Mouse (Mus musculus) mouse trophoblast stem cell (cell line): ENCODE data around the gene Muc4.

Source experiments
- in situ Hi-C, 2 experiments: fragments of 300-500 bp; cut with MseI, MboI; formaldehyde crosslinking; loops; 2 replicates in 1 of 2; 3 replicates in 1 of 2; pipeline ENCODE4 v1.15.1; 2025

Gene Muc4

DNA sequence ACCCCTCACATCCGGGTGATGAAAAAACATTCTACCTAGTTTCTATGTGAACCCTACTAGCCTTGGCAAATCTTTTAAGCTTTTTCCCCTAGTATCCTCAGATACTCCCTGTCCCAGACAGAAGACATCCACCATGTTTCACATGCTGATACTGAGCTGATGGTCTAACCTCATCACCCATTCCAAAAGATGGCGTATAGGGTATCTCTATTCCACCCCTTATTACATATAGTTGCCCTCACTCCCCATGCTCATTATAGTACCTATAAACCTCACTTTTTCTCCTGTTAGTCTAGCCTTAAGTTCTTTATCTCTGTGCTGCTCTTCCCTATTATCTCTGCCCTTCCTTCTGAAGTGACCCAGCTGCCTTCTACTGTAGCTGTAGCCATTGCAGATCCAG is at the start of gene Muc4:
Gene Muc4 (plus strand): TSS at position 301 of the 400 bp plus-strand sequence.
- in situ Hi-C loops = no loop called here

DNA sequence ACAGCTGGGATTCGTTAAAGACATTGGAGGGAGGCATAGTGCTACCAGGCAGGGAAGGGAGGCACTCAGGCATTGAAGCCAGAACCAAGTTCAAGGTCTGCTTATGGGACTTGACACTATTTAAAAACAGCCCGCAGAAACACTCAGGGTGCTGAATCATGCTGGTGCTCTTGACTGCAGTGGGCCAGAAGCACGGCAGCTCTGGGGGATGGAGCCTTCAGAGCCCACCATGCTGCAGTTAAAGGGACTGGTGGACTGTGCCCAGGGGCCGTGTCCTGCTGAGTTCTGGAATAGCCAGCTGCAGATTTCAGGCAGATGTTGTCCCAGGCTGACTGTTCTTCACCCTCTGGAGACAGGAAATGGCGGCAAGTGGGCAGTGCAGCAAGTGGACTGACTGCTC is 49.7 kb upstream of the Muc4 start:
- in situ Hi-C loops = loop anchor here in 1 of 2 experiments (5.0 kb wide), 1 partner anchor 39 kb away; no protein-coding TSS in a partner anchor

DNA sequence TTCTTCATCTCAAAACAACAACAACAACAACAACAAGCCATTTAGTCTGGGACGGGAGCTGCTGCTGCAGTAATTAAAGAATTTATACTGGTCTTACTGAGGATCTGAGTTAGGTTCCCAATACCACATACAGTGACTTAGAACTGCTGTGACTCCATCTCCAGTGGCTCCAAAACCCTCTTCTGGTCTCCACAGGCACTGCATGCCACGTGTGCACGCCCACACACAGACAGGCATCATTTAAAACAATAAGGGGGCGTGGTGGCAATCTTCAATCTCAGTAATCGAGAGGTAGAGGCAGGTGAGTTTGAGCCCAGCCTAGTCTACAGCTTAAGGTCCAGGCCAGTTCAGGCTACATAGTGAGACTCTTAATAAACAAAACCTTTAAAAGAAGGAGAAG is 48.5 kb upstream of the Muc4 start:
- in situ Hi-C loops = loop anchor here in 1 of 2 experiments (5.0 kb wide), 1 partner anchor 40 kb away; no protein-coding TSS in a partner anchor

DNA sequence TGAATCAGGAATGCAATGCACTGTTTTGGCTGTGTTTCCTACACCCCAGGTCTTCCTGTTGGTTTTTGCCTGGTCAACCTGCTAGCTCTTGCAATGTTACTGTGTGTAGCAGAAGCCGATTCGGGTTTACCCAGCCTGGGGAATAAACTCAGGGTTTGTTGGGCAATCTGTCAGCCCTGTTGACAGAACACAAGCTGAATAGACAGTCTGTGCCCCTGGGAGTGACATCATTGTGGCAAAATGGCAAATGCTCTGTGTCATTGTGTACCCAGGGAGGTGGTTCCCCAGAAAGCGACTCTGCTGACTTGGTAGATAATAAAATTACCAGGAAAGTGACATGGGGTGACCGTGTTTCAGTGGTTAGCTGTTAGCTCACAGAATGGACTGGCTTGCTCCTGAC is 46.9 kb upstream of the Muc4 start:
- in situ Hi-C loops = loop anchor here in 1 of 2 experiments (5.0 kb wide), 1 partner anchor 41 kb away; no protein-coding TSS in a partner anchor

DNA sequence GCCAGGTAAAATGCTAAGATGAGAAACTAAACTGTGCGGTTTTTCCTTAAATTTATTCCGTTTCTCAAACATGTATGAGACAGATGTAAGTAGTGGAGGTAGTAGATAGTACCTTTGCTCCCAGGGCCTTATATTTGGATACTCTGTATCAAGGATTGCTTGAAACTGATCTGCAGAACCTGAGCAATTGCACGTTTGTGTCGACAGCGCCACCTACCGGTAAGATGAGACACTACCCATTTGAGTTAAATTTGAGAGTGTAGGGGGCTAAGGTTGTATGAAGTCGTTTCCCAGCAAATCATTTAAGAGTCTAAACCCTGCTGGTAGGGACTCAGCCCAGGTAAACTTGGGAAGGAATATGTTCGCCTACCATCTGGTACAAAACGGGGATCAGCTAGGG is 46.2 kb upstream of the Muc4 start:
- in situ Hi-C loops = loop anchor here in 1 of 2 experiments (5.0 kb wide), 1 partner anchor 42 kb away; no protein-coding TSS in a partner anchor

DNA sequence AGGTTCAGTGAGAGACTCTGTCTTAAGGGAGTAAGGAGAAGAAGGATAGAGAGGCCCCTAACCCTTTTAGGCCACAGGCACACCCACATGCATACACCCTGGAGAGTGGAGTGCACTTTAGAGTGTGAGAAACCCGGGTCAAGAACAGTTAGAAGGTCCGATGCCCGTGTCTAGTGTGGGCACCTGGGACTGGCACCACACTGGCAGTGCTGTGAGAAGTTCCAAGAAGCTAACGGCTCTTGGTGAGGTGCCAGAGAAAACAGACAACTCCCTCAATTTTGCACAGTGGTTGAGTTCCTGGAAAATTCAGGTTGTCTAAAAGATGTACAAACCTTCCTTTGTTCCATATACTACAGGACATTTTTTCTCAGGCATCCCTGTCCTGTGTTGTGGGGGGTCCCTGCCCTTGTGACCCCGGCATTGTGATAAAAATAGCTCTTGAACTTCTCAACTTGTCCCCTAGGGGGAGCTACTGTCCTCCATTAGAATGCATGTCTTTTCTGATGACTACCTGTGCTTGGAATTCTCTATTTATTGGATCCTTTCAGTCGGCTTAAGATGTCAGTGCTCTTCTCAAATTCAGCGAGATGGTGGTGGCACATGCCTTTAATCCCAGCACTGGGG is 38.7 kb upstream of the Muc4 start:
- in situ Hi-C loops = no loop called here

DNA sequence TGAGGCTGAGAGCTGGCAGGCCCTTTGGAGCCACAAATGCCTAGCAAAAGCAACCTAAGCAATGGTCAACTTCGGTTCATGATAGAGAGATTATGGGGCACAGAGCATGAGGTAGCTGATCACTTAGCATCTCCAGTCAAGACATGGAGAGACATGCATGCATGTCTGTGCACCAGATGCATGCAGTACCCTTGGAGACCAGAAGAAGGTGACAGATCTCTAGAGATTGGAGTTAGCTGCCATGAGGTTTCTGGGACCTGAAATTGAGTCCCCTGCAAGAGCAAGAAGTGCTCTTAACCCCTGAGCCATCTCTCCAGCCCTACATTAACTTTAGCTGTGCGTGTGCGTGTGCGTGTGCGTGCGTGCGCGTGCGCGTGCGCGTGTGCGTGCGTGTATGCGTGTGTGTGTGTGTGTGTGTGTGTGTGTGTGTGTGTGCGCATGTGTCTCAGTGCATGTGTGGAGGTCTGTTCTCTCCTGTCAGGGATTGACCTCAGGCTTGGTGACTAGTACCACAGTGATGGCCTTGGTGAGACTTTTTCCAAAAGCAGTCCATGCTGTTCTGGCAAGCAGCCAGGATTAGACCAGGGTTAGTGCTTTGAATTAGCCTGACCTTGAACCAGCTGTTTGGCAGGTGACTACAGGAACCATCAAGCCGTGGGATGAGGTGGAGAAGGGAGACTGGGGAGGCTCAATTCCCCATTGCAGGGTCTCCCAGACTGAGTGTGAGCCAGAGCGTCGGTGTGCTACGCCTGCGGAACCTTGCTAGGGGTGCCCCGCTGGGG is 37.8 kb upstream of the Muc4 start:
- in situ Hi-C loops = no loop called here

DNA sequence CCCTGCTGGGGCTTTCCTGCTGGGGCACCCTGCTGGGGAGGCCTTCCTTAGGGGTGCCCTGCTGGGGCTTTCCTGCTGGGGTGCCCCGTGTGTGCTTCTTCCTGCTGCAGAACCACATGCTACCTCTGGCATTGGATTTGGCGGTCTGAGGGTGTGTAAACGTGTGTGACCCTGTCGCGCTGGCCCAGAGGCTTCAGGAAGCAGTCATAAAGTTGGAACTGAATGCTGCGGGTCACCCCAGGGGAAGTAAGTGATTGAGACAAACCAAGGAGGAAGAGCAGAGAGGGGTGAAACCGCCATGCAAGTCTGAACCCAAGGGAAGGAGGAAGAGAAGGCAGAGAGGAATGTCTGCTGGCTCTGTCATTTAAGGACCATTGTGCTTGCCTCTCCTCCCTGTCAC is 37.1 kb upstream of the Muc4 start:
- in situ Hi-C loops = no loop called here

DNA sequence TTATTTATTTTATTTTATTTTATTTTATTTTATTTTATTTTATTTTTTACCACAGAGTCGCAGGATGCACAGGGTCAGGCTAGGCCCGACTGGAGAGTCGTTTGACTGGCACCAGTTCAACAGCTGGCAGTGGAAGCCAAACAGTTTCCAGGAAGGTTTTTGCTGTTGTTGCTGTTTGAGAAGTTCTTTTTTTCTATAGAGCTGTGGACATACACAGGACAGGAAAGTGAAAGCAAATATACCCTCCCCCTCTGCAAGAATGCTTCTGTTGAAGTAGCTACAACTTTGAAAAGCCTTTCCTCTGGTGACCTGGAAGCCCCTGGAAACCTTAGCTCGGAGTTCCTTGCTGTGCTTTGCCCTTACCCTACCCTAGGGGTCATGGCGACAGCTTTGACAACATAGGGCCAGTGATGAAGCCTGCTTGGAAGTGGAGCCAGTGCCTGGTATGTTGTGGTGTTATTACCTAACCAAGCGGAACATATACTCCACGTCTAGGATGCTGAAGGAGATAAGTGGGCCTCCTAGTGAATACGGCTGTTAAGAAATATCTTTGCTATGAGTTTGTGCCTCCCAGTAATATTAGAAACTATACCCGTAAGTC is 32.3 kb upstream of the Muc4 start:
- in situ Hi-C loops = no loop called here

DNA sequence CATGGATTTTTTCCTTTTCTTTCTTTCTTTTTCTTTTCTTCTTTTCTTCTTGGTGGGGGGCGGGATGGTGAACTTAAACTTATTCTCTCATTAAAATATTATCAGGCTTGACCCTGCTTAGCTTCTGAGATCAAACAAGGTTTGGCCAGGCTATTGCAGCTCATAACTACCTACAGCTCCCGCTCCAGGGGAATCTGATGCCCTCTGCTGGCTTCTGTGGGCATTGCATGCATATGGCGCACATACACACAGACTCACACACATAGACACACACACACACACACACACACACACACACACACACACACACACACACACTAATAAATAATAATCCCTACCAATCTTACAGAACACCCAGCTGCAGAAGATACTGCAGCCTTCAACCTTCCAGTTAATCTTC is 30.1 kb upstream of the Muc4 start:
- in situ Hi-C loops = no loop called here

DNA sequence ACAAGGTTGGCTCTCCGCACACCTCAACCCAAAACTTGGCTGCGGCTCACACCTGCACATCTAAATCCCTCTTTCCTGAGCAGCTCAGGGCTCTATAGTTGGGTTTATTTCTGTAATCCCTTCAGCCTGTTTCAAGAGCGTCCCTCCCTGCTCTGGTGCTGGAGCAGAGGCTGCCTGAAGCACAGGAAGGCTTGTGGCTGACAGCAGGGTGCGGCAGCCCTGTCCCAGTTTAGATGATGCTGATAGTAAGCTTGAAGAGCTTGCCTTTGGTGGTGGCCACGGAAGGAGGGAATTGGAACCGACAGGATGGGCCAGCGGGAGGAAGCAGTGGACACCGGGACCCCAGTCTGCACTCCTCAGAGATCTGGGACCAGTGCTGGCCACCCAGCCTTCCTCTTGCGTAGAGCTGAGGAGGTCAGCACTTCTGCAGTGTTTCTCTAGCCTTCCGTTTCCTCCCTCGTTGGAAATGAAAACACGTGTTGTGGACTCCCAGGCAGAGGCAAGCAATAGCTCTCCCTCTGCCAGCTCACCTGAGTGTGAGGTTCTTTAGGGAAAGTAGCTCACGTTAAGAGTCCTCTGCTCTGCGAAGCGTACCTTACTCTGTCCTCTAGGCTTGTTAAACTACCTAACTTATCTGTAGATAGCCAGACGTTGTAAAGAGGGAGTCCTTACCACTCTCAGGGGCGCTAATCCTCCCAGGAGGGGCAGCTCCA is 28.4 kb upstream of the Muc4 start:
- in situ Hi-C loops = no loop called here

DNA sequence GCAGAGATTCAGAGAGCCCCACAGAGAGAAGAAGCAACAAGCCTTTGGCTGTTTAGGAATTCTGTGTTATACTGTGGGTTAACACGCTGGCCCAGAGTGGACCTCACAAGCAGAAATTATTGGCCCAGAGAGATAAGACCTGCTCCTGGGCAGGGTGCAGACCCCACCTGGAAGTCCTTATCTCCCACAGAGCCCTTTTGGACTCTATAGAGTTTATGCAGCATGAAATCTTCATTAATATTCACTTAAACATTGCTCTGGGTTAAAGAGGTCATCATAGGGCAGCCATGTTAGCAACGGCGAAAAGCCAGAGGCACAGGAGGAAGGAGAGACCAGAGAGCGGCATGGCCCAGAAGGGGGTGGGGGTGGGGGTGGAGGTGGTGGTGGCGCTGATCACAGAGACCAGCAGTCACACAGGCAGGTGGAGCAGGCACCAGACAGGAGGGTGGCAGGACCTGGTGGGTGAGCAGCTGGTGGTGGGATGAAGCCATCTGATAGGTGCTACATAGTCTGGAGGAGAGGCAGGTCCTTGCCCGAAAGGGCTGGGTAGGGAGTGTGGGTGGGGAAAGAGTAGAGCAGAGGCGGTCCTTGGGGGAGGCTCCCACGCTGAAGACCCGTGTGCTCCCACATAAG is 27.7 kb upstream of the Muc4 start:
- in situ Hi-C loops = no loop called here

DNA sequence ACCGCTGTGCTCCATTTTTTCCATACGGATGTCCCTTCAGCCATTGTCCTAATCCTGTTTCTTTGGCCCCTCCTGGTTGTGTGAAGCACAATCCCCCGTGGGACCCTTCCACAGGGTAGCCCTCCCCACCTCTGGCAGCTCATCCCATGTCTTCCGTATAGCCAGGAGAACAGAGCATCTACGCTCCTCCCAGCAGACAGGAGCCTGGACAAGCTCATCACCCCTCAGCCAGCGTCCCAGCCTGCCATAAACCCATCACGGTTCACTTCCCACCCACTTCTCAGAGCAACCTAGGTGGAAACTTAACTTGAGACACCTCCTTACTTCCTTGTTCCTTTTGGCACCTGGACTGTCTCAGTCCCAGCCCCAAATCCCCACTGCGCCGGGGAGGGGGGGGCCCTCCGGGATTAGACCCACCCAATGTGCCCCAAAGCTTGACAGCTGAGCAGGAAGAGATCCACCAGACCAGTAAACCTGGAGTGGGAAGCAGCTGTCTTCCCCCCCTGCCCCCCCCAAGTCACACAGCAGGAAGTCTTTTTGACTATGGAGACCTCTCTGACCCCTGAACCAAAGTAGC is 27.1 kb upstream of the Muc4 start:
- in situ Hi-C loops = no loop called here

DNA sequence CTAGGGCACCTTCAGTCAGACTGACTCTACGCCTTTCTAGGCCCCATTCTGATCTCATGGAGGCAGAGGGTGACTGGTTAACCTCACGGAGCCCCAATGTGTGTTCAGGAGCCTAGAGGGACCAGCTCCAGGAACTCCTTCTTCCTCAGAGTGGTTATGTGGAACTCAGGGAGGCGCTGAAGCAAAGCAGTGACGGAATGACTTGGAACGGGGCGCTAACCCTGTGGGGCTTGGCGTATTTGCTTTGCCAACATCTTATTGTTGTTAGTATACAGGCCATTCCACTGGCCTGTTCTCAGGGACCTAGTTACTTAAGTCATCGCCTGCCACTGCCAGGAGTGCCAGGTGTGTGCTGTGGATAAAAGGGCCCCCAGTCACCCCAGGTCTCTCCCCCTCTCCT is 26.6 kb upstream of the Muc4 start:
- in situ Hi-C loops = no loop called here

DNA sequence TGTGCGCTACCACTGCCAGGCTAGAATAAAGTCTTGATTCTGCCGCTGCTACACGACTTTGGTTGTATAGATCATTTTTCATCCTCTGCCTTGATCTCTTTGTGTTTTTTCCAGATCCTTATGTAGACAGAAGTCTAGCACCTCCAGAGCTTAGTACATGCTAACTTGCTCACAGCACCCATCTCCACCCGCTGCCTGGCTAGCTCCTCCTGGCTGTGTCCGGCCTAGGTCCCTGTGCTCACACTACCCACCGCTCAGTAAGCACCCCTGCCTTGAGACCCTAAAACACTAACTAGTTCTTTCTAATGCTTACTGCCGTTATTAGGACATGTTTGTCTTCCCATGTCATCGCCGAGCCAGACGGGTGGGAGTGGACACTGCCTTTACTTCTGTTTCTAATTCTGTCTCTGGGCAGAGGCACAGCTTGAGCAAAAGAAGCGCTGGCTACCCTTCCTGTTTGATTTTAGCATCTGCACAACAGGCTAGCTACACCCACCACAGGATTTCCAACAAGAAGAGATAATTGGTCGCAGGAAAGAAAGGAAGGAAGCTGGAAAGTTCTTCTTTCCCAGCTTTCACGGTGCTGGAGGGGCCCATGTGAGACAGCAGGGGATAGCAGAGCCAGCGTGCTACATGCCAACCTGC is 25.1 kb upstream of the Muc4 start:
- in situ Hi-C loops = no loop called here

DNA sequence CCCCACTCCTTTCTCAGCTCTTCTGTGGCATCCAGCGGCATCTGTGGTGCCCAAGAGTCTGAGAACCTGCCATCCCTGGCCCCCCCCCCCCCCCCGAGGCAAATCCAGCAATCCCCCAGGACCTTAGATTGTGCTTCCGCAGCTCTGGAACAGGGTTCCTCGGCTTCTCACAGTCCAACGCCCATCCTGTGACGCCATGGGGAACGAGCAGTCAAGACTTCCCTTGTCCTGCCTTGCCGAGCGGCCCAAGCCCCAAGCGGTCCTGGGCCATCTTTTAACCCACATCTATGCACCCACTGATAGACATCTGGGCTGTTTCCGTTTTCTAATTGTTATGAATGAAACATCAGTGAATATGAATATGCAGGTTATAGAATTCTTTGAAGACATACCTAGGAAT is 23.5 kb upstream of the Muc4 start:
- in situ Hi-C loops = no loop called here

DNA sequence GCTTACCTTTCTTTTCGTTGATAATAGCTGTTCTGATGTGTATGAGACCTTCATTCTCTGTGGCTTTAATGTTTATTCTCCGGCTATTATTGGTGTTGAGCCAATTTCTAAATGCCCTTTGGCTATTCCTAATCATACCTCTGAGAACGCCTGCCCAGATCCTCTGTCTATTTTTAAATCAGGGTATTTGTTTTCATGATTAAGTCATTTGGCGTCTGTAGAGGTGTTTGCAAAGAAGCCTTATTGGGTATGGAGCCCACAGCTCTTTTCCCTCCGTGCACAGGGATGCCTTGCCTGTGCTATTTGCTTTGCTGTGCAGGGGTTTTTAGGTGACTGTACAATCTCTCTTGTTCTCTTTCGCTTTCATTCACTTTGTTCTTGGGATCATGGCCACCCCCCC is 22.1 kb upstream of the Muc4 start:
- in situ Hi-C loops = no loop called here

DNA sequence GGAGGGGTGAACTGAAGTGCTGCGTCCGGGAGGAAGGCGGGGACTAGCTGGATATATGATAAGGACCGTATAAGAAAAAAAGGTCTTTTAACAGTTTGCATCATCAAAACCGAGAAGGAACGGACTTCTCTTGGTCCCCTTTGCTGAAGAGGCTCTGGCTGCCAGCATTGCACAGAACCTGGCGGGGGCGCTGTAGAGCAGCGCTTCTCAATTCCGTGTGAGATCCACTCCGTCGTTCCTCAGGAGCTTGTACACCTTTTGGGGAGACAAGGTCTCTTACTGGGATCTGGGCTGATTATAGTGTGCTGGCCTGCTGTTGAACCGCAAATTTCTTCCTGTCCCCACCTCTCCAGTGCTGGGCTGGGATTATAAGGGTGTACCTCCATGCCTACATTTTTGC is 20.3 kb upstream of the Muc4 start:
- in situ Hi-C loops = no loop called here

DNA sequence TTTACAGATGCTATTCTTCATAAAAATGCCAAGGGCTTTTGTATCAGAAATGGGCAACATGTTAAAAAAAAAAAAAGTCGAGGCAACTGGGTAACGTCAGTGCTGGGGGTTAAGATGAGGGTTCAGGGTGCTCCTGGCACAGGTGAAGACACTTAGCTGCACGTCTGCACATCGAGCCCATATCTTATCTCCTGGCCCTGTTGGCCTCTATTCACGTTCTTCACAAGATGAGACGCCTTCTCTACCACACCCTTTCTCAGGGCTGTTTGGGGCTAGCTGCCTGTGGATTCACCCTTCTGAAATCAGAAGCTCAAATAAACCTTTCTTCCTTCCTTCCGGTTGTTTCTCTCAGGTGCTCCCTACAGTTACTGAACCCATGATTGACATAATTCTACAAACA is 12.5 kb upstream of the Muc4 start:
- in situ Hi-C loops = no loop called here

DNA sequence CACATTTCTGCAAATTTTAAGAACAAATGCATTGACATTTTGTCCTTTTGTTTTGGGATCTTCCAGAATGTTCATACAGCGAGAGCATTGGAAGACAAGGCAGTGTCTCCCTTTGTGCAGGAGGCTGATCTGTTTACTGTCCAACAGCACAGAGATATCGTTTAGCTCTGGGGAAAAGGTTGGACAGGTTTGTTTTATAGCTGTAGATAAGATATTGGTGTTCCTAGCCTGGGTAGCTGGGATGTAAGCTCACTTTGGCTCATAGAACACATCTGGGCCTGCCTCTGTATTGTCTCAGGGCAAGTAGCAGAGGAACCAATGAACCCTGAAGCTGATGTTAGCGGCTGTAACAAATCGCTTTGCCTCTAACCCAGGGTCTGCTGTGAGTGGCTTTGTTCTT is 11.9 kb upstream of the Muc4 start:
- in situ Hi-C loops = no loop called here

DNA sequence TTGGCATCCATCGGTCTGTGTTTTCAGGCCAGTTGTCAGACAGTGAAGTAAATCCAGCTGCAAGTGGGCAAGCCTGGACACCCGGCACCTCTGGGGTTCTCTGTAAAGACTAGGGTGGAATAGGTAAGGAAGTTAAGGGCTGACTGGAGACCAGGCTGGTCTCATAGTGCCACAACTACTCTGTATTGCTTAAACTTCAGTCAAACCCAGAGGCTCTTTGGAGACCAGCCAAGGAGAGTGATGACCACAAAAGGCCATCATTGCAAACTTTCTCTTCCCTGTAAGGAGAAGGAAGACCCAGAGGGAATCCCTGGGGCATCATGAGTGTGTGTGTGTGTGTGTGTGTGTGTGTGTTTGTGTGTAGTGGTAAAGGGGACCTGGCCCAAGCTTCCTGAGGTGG is 11.4 kb upstream of the Muc4 start:
- in situ Hi-C loops = no loop called here
